Mouse (Mus musculus) 416B (cell line): Measurements from ENCODE around the gene Mbnl2.
A peak's percentile ranks its signal among the peaks of the same experiment; 100 is the strongest.
"Not testable (repeated sequence)": the region's sequence is repeated elsewhere in the genome, so short reads cannot be mapped to it uniquely, and the experiment has no call there.

Source experiments
- DNase-seq: peaks from one replicate; pipeline ENCODE4 v3.0.0; 2011; ENCODE audit warnings: low read depth

Mbnl2 gene

DNA sequence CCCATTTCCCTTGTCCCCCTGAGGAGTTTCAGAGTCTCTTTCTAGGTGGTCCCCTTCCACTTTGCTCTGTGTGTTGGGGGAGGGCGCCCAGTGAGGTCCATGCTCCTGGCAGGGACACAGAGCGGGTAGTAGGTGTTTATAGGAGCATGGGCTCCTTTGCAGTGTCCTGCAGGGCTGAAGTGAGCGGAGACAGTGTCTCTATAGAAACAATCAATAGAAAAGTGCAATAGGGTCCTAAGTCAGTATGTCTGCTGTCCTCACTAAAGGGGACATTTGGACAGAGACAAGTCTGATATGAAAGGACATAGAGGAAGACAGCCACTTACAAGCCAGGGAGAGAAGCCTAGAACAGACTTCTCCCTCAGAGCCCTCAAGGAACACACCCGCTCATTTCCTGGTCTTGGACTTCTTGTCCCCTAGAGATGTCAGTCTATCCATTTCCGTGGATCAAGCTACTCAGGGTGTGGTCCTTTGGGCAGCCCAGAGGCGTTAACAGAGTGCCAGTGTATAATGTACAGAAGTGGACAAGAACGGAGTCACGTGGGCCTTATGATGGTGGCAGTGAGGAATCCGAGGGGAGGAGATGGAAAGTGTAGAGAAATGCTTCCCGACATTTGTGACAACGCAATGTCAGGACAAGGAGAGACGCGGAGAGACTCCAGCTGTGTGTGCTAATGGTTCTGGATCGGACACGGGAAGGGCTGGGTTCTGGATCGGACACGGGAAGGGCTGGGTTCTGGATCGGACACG lies 82.0 kb downstream of the Mbnl2 start:
- no peak for DNase-seq

DNA sequence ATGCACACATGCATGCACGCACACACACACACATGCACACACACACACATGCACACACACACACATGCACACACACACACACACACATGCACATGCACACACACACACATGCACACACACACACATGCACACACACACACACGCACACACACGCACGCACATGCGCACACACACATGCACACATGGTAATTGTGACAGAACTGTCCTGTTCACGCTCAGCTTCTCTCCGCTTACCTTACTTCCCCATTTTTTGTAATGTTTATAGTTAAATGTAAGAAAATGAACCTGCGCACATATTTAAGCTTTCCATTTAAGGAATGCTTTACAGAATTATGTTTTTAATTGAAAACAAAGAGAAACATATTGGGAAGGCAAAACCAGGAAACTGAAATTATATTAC lies 84.1 kb downstream of the Mbnl2 start:
- not testable (repeated sequence) for DNase-seq

DNA sequence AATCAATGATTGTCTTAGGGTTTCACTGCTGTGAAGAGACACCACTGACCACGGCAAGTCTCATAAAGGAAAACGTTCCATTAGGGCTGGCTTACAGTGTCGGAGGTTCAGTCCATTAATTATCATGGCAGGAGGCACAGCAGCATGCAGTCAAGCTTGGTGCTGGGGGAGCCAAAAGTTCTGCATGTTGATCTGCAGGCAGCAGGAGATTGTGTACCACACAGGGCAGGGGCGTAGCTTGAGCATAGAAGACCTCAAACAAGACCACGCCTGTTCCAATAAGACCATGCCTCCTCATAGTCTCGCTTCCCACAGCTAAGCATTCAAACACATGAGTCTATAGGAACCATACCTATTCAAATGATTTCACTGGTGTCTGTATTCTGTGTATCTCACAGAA lies 85.7 kb downstream of the Mbnl2 start:
- no peak for DNase-seq

- DNase-seq: peak; percentile 27
These were observed 87.0 kb downstream of the Mbnl2 start for GRCm38 (mm10) chr14:120362409-120362992.

GRCm38 (mm10) chr14:120363090-120363818 lies 87.8 kb downstream of the Mbnl2 start:
- no peak for DNase-seq

GRCm38 (mm10) chr14:120365088-120365487 lies 89.6 kb downstream of the Mbnl2 start:
- no peak for DNase-seq

GRCm38 (mm10) chr14:120366962-120367361 lies 91.5 kb downstream of the Mbnl2 start:
- no peak for DNase-seq

DNA sequence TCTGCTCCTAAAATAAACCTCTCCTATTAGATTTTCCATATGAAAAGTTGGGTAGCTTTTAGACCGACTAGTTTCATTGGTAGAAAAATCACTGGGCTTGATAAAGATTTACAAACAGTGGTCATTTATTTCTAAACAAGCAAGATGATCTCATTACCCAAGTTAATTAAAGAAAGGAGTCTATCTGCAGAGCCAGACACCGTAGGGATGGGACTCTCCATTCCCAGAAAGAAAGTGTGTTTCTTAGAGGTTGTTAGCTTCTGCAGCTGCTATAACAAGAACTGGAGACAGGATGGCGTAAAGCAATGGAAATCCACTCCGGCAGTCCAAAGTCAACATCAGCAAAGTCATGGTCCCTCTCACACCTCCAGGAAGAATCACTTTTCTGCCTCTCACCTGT lies 92.1 kb downstream of the Mbnl2 start:
- no peak for DNase-seq

DNA sequence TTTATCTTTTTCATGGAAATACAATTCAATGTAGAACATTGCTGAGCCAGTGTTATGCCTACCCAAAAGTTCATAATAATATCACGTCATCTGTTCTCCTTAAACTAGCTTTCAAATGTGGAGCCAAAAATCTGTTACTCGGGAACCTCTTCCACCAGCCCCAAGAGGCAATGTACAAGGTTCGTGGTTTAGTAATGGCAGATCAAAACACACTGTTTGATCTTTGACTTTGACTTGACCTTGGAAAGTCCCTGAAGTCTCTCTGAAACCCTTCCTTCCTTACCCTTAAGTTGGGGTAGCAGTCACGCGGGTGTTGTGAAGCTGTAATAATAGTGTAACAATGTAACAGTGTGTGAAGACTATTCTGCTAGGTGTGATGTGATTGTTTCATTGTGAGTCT lies 93.0 kb downstream of the Mbnl2 start:
- no peak for DNase-seq

DNA sequence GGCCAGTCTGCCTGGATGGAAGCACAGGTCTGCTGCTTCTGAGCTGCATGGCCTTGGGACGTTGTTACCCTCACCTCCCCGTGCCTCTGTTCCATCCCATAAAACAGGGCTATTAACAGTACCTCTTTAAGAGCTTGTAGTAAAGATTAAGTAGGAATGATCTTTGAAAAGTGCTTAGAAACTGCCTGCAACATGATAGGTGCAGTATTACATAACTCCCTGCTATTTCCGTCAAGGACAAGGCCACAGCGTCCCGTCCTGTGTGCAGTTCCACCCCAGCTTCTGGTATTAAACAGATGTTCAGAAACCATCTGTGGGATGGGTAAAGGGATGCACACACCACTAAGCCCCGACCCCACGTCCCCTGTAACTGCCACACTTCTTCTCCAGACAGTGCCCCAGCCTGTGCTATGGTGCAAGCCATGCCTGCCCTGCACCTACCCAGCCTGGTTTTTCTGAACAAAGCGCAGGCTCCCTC lies 93.5 kb downstream of the Mbnl2 start:
- peak; percentile 64 for DNase-seq

DNA sequence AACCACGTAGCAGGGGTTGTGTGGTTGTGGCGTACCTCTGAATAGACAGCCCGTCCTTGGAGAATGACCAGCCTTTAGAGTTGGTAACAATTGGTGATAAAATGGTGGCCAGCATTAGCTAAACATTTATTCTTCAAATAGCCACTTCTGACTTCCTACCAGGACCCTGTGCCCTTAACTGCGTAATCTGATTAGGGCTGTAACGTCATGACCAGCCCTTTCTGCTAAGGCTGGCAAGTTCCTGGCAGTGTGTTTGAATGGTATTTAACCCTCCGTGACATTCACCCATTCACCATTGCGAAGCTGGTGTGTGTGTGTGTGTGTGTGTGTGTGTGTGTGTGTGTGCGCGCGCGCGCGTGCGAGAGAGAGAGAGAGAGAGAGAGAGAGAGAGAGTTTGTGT lies 94.6 kb downstream of the Mbnl2 start:
- DNase-seq: no peak

- no peak for DNase-seq
These were observed 95.2 kb downstream of the Mbnl2 start for GRCm38 (mm10) chr14:120370631-120371030.

- DNase-seq: no peak
These were observed 95.7 kb downstream of the Mbnl2 start for GRCm38 (mm10) chr14:120371174-120371573.

GRCm38 (mm10) chr14:120373026-120374024 lies 97.9 kb downstream of the Mbnl2 start:
- DNase-seq: peak; percentile 49

GRCm38 (mm10) chr14:120374786-120375185 lies 99.3 kb downstream of the Mbnl2 start:
- no peak for DNase-seq

DNA sequence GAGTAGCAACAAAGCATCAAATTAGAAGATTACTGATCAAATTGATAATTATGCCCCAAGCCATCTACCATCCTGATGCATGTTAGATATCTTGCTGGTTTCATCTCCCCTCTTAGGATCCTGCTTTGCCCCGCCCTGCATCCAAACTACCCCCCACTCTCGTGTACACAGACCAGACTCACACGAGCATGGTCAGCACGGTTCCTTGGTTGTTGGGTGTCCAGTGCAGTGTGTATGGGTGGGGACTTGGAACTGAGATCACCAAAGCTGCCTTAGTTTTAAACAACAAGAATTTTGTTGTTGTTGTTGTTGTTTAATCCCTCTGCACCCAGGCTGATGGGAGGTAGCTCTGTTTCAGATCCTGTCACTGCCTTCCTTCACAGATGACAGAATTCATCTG lies 101.7 kb downstream of the Mbnl2 start:
- DNase-seq: no peak

- DNase-seq: no peak
These were observed 102.5 kb downstream of the Mbnl2 start for GRCm38 (mm10) chr14:120378002-120378401.

GRCm38 (mm10) chr14:120379716-120380115 lies 104.2 kb downstream of the Mbnl2 start:
- peak; percentile 72 for DNase-seq

DNA sequence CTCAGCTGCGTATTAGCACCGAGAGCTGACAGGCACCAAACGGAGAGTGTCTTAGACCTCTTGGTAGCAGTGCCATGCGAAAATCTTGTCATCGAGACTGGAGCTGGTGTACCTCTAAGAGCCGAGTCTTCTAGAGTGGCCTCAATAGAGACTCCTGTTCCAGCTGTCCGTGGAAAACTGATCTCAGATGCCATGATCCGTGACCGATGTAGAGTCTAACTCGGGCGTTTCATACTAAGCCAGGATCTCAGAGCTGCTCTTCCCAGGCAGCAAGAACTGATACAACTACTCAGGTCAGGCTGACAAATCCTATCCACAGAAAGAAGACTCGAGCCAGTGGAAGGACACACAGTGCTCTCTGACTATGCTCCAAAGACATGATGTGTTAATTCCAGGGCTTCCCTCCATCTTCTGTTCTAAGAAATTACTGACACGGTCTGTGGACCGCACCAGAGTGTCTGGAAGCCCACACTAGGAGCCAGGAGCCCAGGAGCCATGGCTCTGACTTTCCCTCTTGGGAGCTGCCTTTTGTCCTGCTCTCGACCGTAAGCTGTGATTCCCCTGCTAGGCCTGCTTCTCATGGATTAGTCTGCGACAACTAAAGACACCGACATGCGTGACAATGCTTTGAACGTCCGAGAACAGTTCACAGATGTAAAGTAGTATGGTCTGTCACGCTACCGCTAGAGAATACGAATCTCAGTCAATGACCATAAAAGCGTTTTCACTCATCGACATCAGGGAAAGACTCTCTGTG lies 106.1 kb downstream of the Mbnl2 start:
- no peak for DNase-seq

GRCm38 (mm10) chr14:120382179-120382578 lies 106.7 kb downstream of the Mbnl2 start:
- DNase-seq: no peak
